Mouse (Mus musculus) left cerebral cortex, adult 9 months (tissue): Measurements from ENCODE around the gene Ugt1a8.

ENCODE experiments used
- DNase-seq, 2 experiments: peaks; one replicate each; pipeline ENCODE4 v3.0.0; 2022; ENCODE audit warnings: low spot score in 2 of 2

Ugt1a8 gene

DNA sequence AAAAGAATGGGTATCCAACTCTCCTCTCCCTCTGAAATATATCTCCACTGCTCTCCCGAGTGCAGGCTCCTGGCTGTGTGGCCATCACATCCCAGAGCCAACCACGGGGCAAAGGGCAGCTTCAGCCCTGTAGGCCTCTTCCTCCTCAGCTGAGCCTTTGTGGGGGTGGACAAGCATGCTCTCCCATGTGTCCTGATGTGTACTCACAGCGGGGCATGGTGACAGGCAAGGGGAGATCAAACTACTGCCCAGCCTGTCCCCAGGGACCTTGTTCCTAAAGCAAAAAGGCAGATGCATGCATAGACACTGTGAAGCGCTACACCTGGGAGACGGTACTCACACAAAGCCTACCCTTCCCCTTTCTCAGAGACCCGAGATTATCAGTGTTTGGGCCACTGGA, 172.5 kb downstream of the Ugt1a8 start:
- DNase-seq, result no peak

DNA sequence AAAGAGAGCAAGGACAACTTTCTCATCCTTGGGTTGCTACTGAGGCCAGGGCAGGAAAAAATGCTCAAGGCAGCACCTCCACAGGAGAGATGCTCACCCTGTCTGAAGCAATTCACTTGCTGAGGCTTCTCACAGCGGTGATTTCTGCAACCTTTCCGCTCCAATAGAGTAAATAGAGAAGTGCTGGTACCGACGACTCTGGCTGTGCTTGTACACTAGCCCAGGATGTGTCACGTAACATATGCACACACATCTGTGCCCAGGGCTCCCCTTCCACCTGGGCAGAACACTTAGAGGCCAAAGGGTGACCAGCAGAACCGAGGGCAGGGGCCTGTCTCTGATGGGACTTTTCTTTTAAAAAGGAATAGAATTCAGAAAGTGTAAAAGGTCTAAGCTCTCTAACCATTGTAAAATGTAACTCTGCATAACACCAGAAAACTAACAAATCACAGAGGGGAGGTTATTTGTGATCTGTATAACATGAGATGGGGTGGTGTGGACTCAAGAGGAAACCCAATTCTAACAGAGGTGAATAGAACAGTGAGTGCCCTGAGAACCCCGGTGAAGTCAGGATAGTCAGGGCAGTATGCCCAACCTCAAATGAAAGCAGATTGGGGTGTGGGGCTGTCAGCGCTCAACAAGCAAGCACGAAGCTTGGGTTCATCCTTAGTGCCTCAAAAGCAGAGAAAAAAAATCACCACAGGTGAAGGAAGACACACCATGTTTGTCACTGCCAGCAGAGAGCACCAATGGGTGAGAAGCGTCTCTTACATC, 173.2 kb downstream of the Ugt1a8 start:
- DNase-seq, result no peak

DNA sequence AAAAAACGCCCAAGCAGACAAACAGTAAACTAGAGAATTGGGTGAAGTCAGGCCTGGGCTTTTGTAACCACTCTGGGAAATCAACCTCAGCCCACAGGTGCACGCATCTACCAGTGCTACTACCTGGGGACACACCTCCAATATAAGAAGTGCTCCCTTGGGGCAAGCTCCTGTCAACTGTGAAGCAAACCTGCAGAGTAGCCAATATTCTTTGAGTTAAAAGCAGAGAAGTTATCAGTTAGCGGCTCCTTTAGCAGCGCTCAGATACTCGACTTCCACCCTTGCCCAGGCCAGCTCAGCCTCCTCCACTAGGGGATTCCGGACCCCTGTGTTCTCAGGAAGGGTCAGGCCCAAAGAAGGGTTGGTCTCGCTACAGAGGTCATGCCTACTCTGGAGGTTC, 174.1 kb downstream of the Ugt1a8 start:
- DNase-seq, result no peak

DNA sequence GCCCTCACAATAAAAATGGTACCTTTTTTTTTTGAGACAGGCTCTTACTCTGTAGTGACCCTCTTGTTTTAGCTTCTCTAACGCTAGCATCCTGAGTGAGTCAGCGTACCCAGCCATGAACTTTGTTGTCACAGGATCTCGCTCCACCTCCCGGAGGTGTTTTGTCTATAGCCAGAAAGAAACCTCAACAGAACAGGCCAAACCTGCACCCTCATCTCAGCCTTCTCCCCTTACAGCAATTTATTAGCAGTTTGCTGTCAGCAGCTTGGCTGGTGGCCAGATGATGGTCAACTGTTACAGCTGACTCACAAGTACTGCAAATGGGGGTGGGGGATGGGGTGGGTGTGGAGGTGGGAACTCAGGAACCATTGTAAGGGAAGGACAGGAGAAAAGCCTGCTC, 174.6 kb downstream of the Ugt1a8 start:
- DNase-seq, result no peak

DNA sequence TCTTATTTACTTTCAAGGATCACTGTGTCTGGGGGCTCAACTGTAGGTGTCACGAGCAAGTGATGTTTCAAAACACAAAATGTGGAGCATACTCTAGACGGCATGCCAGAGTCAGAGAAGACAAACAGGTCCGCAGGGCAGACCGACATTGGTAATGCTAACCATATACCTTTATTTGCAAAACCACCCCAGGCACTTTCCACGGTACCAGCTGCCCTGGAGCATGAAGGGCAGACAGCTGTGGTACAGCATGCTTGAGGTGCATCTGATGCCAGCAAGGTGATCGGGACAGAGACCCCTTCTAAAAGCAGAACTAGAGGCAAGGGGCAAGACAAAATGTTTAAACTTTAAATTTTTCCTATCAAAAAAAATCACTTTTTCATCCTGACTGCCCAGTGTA, 175.3 kb downstream of the Ugt1a8 start:
- DNase-seq, result no peak

DNA sequence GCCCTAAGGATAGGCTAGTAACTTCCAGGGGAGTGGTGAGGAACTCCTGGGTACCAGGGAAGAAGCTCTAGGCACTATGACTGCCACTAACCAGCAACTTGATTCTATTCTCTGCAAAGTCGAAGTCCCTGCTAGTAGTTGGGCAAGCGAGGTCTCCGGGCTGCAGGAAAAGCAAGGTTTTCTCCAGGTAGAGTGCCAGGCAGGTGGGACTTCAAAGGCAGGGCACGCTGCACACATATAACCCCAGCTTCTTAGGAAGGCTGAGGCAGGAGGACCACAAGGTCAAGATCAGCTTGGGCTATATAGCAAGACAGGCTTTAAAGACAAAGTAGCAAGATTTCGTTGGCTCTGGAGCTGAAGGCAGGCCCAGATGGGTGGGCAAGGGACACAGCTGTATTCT, 176.2 kb downstream of the Ugt1a8 start:
- no peak for DNase-seq

DNA sequence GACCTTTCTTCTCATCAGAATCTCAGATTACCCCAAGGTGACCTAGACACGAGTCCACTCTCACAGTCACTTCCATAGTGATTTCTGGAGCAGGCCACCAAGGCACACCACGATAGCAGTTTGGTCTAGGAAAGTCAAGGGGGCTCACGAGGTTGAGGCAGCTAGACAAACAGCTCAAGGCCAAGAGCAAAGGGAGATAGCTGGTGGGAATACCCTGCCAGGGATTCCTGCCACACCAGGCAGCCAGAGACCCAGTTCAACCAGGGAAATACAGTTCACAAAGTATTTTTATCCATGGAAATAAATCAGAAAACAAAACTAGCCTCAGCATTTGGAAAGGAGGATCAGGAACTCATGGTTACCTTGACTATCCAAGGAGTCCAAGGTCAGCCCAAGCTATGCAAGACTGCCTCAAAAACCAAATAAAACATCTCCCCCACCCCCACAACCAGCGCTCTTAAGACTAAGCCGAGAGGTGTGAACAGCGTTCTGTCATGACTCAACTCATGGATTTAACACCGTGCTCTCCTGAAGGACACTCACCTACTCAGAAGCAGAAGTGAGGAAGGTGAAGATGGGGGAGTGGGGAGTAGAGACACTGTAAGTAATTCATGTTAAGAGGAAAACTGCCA, 176.7 kb downstream of the Ugt1a8 start:
- no peak for DNase-seq

DNA sequence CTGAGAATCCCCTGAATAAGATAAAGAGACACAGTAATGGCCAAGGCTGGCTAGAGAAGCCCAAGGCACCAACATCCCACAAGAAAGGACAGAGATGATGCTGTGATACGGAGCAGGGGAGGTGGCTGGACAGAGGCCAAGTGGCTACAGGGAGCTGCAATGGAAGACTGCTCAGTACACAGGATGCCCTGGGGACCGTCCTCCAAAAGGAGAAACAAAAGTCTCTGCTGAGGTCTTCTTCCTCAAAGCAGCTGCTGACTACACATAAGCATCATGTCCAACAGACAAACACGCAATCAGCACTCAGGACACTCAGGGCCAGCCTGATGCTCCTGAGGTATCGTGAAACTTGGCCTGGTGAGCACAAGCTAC, 177.2 kb downstream of the Ugt1a8 start:
- no peak for DNase-seq

DNA sequence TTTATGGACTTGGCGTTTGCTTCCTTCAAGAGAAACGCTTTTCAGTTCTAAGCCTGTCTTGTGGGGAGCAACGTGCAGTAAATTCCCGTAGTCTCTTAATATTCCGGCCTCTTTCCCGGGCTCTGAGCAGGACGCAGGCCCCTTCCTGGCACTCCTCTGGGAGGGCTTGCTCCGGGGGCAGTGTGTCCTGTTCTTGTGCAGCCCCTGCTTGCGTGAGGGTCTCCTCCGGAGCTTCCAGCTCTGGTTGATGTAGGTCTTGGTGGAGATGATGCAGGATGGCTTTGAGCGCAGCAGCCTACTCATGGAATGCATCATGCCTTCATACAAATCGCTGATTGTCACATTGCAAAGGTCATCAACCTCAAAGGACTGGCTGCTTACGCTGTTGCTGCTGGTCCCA, 178.5 kb downstream of the Ugt1a8 start:
- no peak for DNase-seq

DNA sequence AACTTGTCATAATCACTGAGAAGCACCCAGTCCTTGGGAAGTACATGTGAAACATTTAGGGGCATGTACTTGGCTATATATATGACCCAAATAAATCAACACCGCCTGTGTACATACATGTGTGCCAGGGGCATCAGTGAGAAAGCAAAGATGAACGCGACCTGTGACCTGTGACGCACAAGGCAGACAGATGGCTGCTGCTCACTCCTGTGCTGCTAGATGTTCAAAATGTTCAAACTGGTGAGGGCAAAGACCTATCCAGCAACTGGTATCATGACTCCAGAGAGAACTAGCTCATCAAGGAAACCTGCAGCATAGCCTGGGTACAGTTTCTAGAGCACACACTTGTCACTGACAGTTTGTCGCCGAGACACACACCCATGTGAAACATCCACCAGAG, 179.9 kb downstream of the Ugt1a8 start:
- no peak for DNase-seq

DNA sequence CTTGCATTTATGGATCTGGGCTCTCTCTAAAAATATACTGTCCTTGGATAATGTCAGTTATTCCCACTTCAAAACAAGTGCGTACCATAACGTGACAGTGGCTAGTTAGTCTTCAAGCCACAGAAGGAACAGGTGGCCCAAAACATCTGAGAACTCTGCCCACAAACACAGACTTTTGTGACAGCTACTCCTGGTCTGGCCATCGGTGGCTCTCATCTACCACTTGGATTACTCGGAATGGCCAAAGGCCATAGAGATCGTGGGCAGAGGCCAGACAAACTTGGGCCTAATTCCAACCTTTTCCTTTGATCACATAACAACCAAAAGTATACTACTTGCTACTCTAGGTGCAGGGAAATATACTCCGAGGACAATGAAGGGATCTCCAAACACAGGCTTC, 180.5 kb downstream of the Ugt1a8 start:
- DNase-seq, result no peak
